ENCODE assay signal across 27 mouse cellular contexts in the genomic region with DNA sequence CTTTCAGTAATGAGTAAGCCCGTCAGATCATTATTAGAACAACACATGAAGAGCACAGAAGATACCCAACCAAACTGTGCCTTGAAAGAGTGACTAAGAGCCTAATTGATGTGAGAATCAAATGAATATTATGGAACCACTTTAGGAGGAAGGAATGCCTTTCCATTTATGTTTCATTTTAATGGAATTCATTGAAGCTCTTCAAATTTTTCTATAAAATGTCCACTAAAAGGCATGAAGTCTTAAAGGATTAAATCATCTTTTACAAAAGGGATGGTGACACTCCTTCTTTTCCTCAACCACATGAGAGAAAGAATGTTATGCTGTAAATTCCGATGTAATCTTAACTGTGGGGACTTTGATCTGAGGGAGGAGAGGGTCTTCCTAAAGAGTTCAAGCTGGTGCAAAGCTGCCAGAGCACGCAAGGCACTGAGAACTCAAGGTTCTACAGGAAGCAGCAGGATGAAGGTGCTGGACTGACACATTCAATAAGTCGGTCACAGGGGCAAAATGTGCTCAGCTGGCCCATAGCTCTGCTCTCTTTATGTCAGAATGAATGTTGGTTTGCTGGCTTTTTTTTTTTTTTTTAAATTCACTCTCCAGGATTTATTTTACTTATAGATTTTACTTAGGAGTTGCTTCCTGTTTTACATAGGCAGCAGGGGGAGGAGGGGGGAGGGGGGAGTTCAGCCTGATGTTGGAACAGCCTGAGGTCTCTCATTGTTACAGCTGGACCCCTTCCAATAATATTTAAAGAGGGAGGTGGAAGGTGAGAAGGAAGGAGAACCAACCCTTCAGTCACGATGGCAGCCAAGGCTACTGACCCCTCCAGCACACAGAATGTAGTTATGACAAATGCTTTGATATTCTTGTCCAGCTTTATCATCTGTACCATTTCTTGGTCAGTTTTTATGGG.
DNase-seq lines count a peak whose midpoint lies in the region; ATAC-seq and TF ChIP-seq lines count a peak whose summit lies in the region.
"Had no signal": no experiment of that assay in that cellular context is flagged by ENCODE, and none has a peak within 500 bp of the region (broad histone marks: within the 10 kb centered on the region; RNA-seq: fewer than 3 reads in every experiment).

No protein-coding gene starts in this region.

- H3K9me3 ChIP-seq in intestine, embryonic 16.5 days (ENCODE audit: control insufficient read depth, low read length), result no peaks in the 10 kb centered on the region
- H3K9me3 ChIP-seq in intestine, embryonic 15.5 days, result no peaks in the 10 kb centered on the region
- no peaks in the 10 kb centered on the region for H3K9me3 ChIP-seq in lung, embryonic 14.5 days (ENCODE audit: low read depth, low read length)
- no peaks in the 10 kb centered on the region for H3K9me3 ChIP-seq in embryonic facial prominence, embryonic 14.5 days (ENCODE audit: control insufficient read depth, low read length)
- no peaks in the 10 kb centered on the region for H3K9me3 ChIP-seq in forebrain, embryonic 11.5 days (ENCODE audit: control insufficient read depth, low read length)
- H3K9me3 ChIP-seq: heart, embryonic 15.5 days; hindbrain, embryonic 15.5 days; limb, embryonic 15.5 days had no signal

- no peak for TF ChIP-seq CTCF in lung, embryonic 14.5 days (IDR thresholded peaks at IDR 0.05; ENCODE audit: low read depth)
- no peak for TF ChIP-seq CTCF in lung, adult 2 months (IDR thresholded peaks at IDR 0.05; ENCODE audit: insufficient read depth, low read length)

- H3K4me1 ChIP-seq in intestine, embryonic 16.5 days (ENCODE audit: control insufficient read depth, insufficient read depth, low read length), result no peaks in the 10 kb centered on the region
- no peaks in the 10 kb centered on the region for H3K4me1 ChIP-seq in intestine, embryonic 15.5 days (replicated peaks)
- no peaks in the 10 kb centered on the region for H3K4me1 ChIP-seq in lung, embryonic 14.5 days (ENCODE audit: insufficient read depth)
- H3K4me1 ChIP-seq in lung, adult 2 months (ENCODE audit: control insufficient read depth, insufficient read depth, low read length), result no peaks in the 10 kb centered on the region
- H3K4me1 ChIP-seq in embryonic facial prominence, embryonic 14.5 days (ENCODE audit: control insufficient read depth, insufficient read depth, low read length), result peaks cover 3% of the 10 kb centered on the region; the same call in 1 of the 2 replicates
- no peaks in the 10 kb centered on the region for H3K4me1 ChIP-seq in forebrain, embryonic 11.5 days (replicated peaks; ENCODE audit: control insufficient read depth, insufficient read depth, low read length)
- H3K4me1 ChIP-seq: heart, embryonic 15.5 days; hindbrain, embryonic 15.5 days had no signal

- H3K36me3 ChIP-seq in intestine, embryonic 16.5 days (ENCODE audit: control insufficient read depth, insufficient read depth, low read length), result no peaks in the 10 kb centered on the region
- H3K36me3 ChIP-seq in intestine, embryonic 15.5 days, result no peaks in the 10 kb centered on the region
- no peaks in the 10 kb centered on the region for H3K36me3 ChIP-seq in lung, embryonic 14.5 days (ENCODE audit: insufficient read depth)
- no peaks in the 10 kb centered on the region for H3K36me3 ChIP-seq in embryonic facial prominence, embryonic 14.5 days (ENCODE audit: control insufficient read depth, insufficient read depth, low read length)
- H3K36me3 ChIP-seq in forebrain, embryonic 11.5 days (ENCODE audit: control insufficient read depth, insufficient read depth, low read length), result no peaks in the 10 kb centered on the region
- H3K36me3 ChIP-seq: G1E; heart, embryonic 15.5 days; hindbrain, embryonic 15.5 days; limb, embryonic 15.5 days had no signal

- no peaks in the 10 kb centered on the region for H3K27me3 ChIP-seq in intestine, embryonic 16.5 days (replicated peaks; ENCODE audit: control insufficient read depth, insufficient read depth, low read length)
- no peaks in the 10 kb centered on the region for H3K27me3 ChIP-seq in intestine, embryonic 15.5 days (replicated peaks)
- no peaks in the 10 kb centered on the region for H3K27me3 ChIP-seq in lung, embryonic 14.5 days (ENCODE audit: insufficient read depth, low read length)
- H3K27me3 ChIP-seq in embryonic facial prominence, embryonic 14.5 days (replicated peaks; ENCODE audit: control insufficient read depth, insufficient read depth, low read length), result no peaks in the 10 kb centered on the region
- no peaks in the 10 kb centered on the region for H3K27me3 ChIP-seq in forebrain, embryonic 11.5 days (ENCODE audit: control insufficient read depth, insufficient read depth, low read length)
- H3K27me3 ChIP-seq: CH12.LX; heart, embryonic 15.5 days; hindbrain, embryonic 15.5 days; limb, embryonic 15.5 days had no signal

- no peak overlapping the region for H3K4me2 ChIP-seq in intestine, embryonic 16.5 days (ENCODE audit: low read depth, low read length)
- H3K4me2 ChIP-seq in intestine, embryonic 15.5 days (replicated peaks), result no peak overlapping the region
- H3K4me2 ChIP-seq in lung, embryonic 14.5 days, result no peak overlapping the region
- H3K4me2 ChIP-seq in embryonic facial prominence, embryonic 14.5 days (ENCODE audit: low read depth, low read length), result no peak overlapping the region
- no peak overlapping the region for H3K4me2 ChIP-seq in forebrain, embryonic 11.5 days (ENCODE audit: low read depth, low read length, severe bottlenecking)
- H3K4me2 ChIP-seq: heart, embryonic 15.5 days; hindbrain, embryonic 15.5 days; limb, embryonic 15.5 days had no signal

- H3K4me3 ChIP-seq in intestine, embryonic 16.5 days (ENCODE audit: low read length), result no peak overlapping the region
- no peak overlapping the region for H3K4me3 ChIP-seq in intestine, embryonic 15.5 days (replicated peaks)
- no peak overlapping the region for H3K4me3 ChIP-seq in lung, embryonic 14.5 days (ENCODE audit: low read depth, low read length)
- no peak overlapping the region for H3K4me3 ChIP-seq in lung, adult 2 months (replicated peaks; ENCODE audit: extremely low read depth, low read depth, low read length)
- H3K4me3 ChIP-seq in embryonic facial prominence, embryonic 14.5 days (ENCODE audit: low read depth, low read length), result no peak overlapping the region
- no peak overlapping the region for H3K4me3 ChIP-seq in forebrain, embryonic 11.5 days (ENCODE audit: low read depth, low read length)
- H3K4me3 ChIP-seq: erythroblast, embryonic 14.5 days; gastrocnemius, adult 2 months; heart, embryonic 15.5 days; hindbrain, embryonic 15.5 days; limb, embryonic 15.5 days had no signal

- 42% methylated on average over 5 of the region's 5 CpGs for WGBS in intestine, embryonic 16.5 days
- WGBS in intestine, embryonic 15.5 days, result 38% methylated on average over 5 of the region's 5 CpGs
- 29% methylated on average over 5 of the region's 5 CpGs for WGBS in lung, embryonic 14.5 days
- WGBS in lung, adult 2 months, result 45% methylated on average over 5 of the region's 5 CpGs
- WGBS in embryonic facial prominence, embryonic 14.5 days, result 48% methylated on average over 5 of the region's 5 CpGs
- WGBS in forebrain, embryonic 11.5 days, result 77% methylated on average over 5 of the region's 5 CpGs

- H3K9ac ChIP-seq in intestine, embryonic 16.5 days (ENCODE audit: low read depth, low read length), result no peak overlapping the region
- H3K9ac ChIP-seq in intestine, embryonic 15.5 days, result no peak overlapping the region
- no peak overlapping the region for H3K9ac ChIP-seq in lung, embryonic 14.5 days
- no peak overlapping the region for H3K9ac ChIP-seq in embryonic facial prominence, embryonic 14.5 days (ENCODE audit: low read depth, low read length)
- no peak overlapping the region for H3K9ac ChIP-seq in forebrain, embryonic 11.5 days (ENCODE audit: low read length)
- H3K9ac ChIP-seq: heart, embryonic 15.5 days; hindbrain, embryonic 15.5 days; limb, embryonic 15.5 days; liver, embryonic 14.5 days had no signal

- peak; percentile 71 for DNase-seq in lung, embryonic 14.5 days
- DNase-seq in lung, adult 2 months, result no peak
- peak; percentile 40 for DNase-seq in 3T3-L1 (ENCODE audit: low read depth, low spot score)
- DNase-seq in embryonic facial prominence, embryonic 14.5 days (ENCODE audit: low spot score), result peak; percentile 36
- no peak for DNase-seq in layer of hippocampus, adult 9-10 months (ENCODE audit: low spot score)
- no peak for DNase-seq in forebrain, embryonic 11.5 days (ENCODE audit: low spot score)
- DNase-seq: adrenal gland, adult 2 months; B cell, adult 2 months; cerebellum, adult 18-20 months; cerebellum, postnatal 25 days; gastrocnemius, adult 2 months; heart, postnatal 36 days; kidney, postnatal 25 days; lung, postnatal 36 days; right cerebral cortex, adult 18-20 months; right cerebral cortex, postnatal 4 days; thymus, postnatal 4 days had no signal

- no peak for TF ChIP-seq POLR2A in lung, adult 2 months (IDR thresholded peaks at IDR 0.05; ENCODE audit: borderline replicate concordance, extremely low read depth, low read depth, low read length)

- peak; percentile 62 for ATAC-seq in intestine, embryonic 16.5 days
- ATAC-seq in intestine, embryonic 15.5 days, result no peak; the same call in 1 of the 2 replicates
- peak; percentile 66 for ATAC-seq in lung, embryonic 14.5 days (ENCODE audit: insufficient read depth)
- ATAC-seq in embryonic facial prominence, embryonic 14.5 days (ENCODE audit: low read depth), result no peak
- ATAC-seq in forebrain, embryonic 11.5 days (replicated peaks; ENCODE audit: low FRiP score), result no peak
- ATAC-seq: forebrain, embryonic 14.5 days had no signal

- H3K27ac ChIP-seq in intestine, embryonic 16.5 days (ENCODE audit: low read length), result no peak overlapping the region
- no peak overlapping the region for H3K27ac ChIP-seq in intestine, embryonic 15.5 days
- H3K27ac ChIP-seq in lung, embryonic 14.5 days (ENCODE audit: low read depth), result peak overlapping the region; percentile 24; the same call in 1 of the 2 replicates
- H3K27ac ChIP-seq in embryonic facial prominence, embryonic 14.5 days (replicated peaks; ENCODE audit: low read depth, low read length), result no peak overlapping the region
- no peak overlapping the region for H3K27ac ChIP-seq in forebrain, embryonic 11.5 days (ENCODE audit: low read depth, low read length)
- H3K27ac ChIP-seq: gastrocnemius, adult 2 months; heart, embryonic 15.5 days; hindbrain, embryonic 15.5 days; limb, embryonic 15.5 days; liver, embryonic 14.5 days had no signal

Comparison
In these comparisons a context has a peak if more than half of its experiments do, and no peak if none do; other contexts are left out.
1. ATAC-seq: peak in intestine, embryonic 16.5 days (single experiment) and lung, embryonic 14.5 days (single experiment); none in intestine, embryonic 15.5 days (single experiment), embryonic facial prominence, embryonic 14.5 days (single experiment) and forebrain, embryonic 11.5 days (single experiment).
2. DNase-seq: peak in lung, embryonic 14.5 days (single experiment), 3T3-L1 (single experiment) and embryonic facial prominence, embryonic 14.5 days (single experiment); none in lung, adult 2 months (single experiment), layer of hippocampus, adult 9-10 months (single experiment) and forebrain, embryonic 11.5 days (single experiment).